Mouse (Mus musculus): ENCODE data around the gene Pdlim7. TPM values are rescaled to one million over a fixed set of nuclear protein-coding genes. Genes with fewer than 3 reads are reported as not detected.

Pdlim7 gene
- polyA plus RNA-seq, 1 experiment from 2014 or later: 198 TPM

- no peak overlapping the region for H3K9ac ChIP-seq
- H3K4me1 ChIP-seq: peaks cover 33% of the 10 kb centered on the region
- peaks cover 44% of the 10 kb centered on the region for H3K36me3 ChIP-seq
- H3K4me3 ChIP-seq (replicated peaks): no peak overlapping the region
- no peak overlapping the region for H3K4me2 ChIP-seq
- ATAC-seq (ENCODE audit: insufficient read depth, low FRiP score, low read depth): no peak
- H3K27ac ChIP-seq: no peak overlapping the region
- 90% methylated on average over 11 of the region's 11 CpGs for WGBS
- no peaks in the 10 kb centered on the region for H3K9me3 ChIP-seq
- no peaks in the 10 kb centered on the region for H3K27me3 ChIP-seq (replicated peaks)
Observed at GRCm38 (mm10) chr13:55450511-55450980, 62.9 kb downstream of the Pdlim7 start.

GRCm38 (mm10) chr13:55449679-55450441, 63.6 kb downstream of the Pdlim7 start:
- no peak overlapping the region for H3K4me2 ChIP-seq

GRCm38 (mm10) chr13:55449205-55449604, 64.3 kb downstream of the Pdlim7 start:
- Histone ChIP-seq H3K36me3 (peaks cover 39% of the 10 kb centered on the region), H3K27ac (no peak overlapping the region)
- WGBS: 91% methylated on average over 9 of the region's 9 CpGs

More at GRCm38 (mm10) chr13:55449679-55450441, 63.6 kb downstream of the Pdlim7 start:
- Histone ChIP-seq H3K9me3 (no peaks in the 10 kb centered on the region), H3K4me1 (peaks cover 33% of the 10 kb centered on the region), H3K27ac (no peak overlapping the region), H3K27me3 (replicated peaks) (no peaks in the 10 kb centered on the region), H3K4me3 (replicated peaks) (no peak overlapping the region), H3K9ac (no peak overlapping the region), H3K36me3 (peaks cover 44% of the 10 kb centered on the region)
- ATAC-seq (ENCODE audit: insufficient read depth, low FRiP score, low read depth): no peak
- 87% methylated on average over 17 of the region's 17 CpGs for WGBS

GRCm38 (mm10) chr13:55448131-55448530, 65.3 kb downstream of the Pdlim7 start:
- no peak overlapping the region for H3K27ac ChIP-seq
- no peak overlapping the region for H3K4me3 ChIP-seq (replicated peaks)
- WGBS: 90% methylated on average over 5 of the region's 5 CpGs
- no peak overlapping the region for H3K4me2 ChIP-seq
- peaks cover 33% of the 10 kb centered on the region for H3K4me1 ChIP-seq
- H3K27me3 ChIP-seq (replicated peaks): no peaks in the 10 kb centered on the region
- no peaks in the 10 kb centered on the region for H3K9me3 ChIP-seq
- no peak for ATAC-seq (ENCODE audit: insufficient read depth, low FRiP score, low read depth)
- peaks cover 30% of the 10 kb centered on the region for H3K36me3 ChIP-seq
- no peak overlapping the region for H3K9ac ChIP-seq

More at GRCm38 (mm10) chr13:55449205-55449604, 64.3 kb downstream of the Pdlim7 start:
- peaks cover 33% of the 10 kb centered on the region for H3K4me1 ChIP-seq
- no peak for ATAC-seq (ENCODE audit: insufficient read depth, low FRiP score, low read depth)
- no peak overlapping the region for H3K4me3 ChIP-seq (replicated peaks)
- no peak overlapping the region for H3K9ac ChIP-seq
- H3K27me3 ChIP-seq (replicated peaks): no peaks in the 10 kb centered on the region
- H3K9me3 ChIP-seq: no peaks in the 10 kb centered on the region
- H3K4me2 ChIP-seq: no peak overlapping the region

- no peak overlapping the region for H3K27ac ChIP-seq
- no peak overlapping the region for H3K4me3 ChIP-seq (replicated peaks)
- H3K36me3 ChIP-seq: peaks cover 24% of the 10 kb centered on the region
- H3K9me3 ChIP-seq: no peaks in the 10 kb centered on the region
- H3K4me2 ChIP-seq: peak overlapping the region; percentile 83; the same call in 1 of the 2 replicates
- no peak overlapping the region for H3K9ac ChIP-seq
- peaks cover 33% of the 10 kb centered on the region for H3K4me1 ChIP-seq
- WGBS: 48% methylated on average over 3 of the region's 3 CpGs
- ATAC-seq (ENCODE audit: insufficient read depth, low FRiP score, low read depth): no peak
- no peaks in the 10 kb centered on the region for H3K27me3 ChIP-seq (replicated peaks)
Observed at GRCm38 (mm10) chr13:55447543-55447943, 65.9 kb downstream of the Pdlim7 start.

- H3K27me3 ChIP-seq (replicated peaks): no peaks in the 10 kb centered on the region
- peak overlapping the region; percentile 83 for H3K4me2 ChIP-seq
- WGBS: 73% methylated on average over 6 of the region's 6 CpGs
- H3K36me3 ChIP-seq: peaks cover 15% of the 10 kb centered on the region
- peaks cover 29% of the 10 kb centered on the region for H3K4me1 ChIP-seq
- no peak overlapping the region for H3K9ac ChIP-seq
- H3K27ac ChIP-seq: peak overlapping the region; percentile 99; the same call in 1 of the 2 replicates
- no peaks in the 10 kb centered on the region for H3K9me3 ChIP-seq
- peak overlapping the region; percentile 74 for H3K4me3 ChIP-seq (replicated peaks)
- no peak for ATAC-seq (ENCODE audit: insufficient read depth, low FRiP score, low read depth)
Observed at GRCm38 (mm10) chr13:55446483-55447105, 66.9 kb downstream of the Pdlim7 start.

Small RNAs within 50 kb of the gene (microRNA-seq; reads per million reads assigned to microRNA genes)
- gene Mir6943: 0.58 reads per million
- 19.3 reads per million, percentile 32 among the genes with 10 or more reads in this experiment for gene Mir6944
- 1.7 reads per million for gene Mir6945

Other genes with a start within 250 kb of the Pdlim7 start
- 447 and 473 TPM in 2 replicates for gene Prelid1, start 193.2 kb downstream of the Pdlim7 start, polyA plus RNA-seq (2015; fragmentation: Nextera tagmentation; extraction: Ambion mirVana)
- gene Rab24, start 191.7 kb downstream of the Pdlim7 start, polyA plus RNA-seq (2015; fragmentation: Nextera tagmentation; extraction: Ambion mirVana): 89.8 and 93.2 TPM in 2 replicates
- gene Mxd3, start 183.9 kb downstream of the Pdlim7 start, polyA plus RNA-seq (2015; fragmentation: Nextera tagmentation; extraction: Ambion mirVana): 29.2 and 32.1 TPM in 2 replicates
- 114 and 127 TPM in 2 replicates for gene Lman2, start 150.9 kb downstream of the Pdlim7 start, polyA plus RNA-seq (2015; fragmentation: Nextera tagmentation; extraction: Ambion mirVana)
- 1.3 and 1.5 TPM in 2 replicates for gene Rgs14, start 143.9 kb downstream of the Pdlim7 start, polyA plus RNA-seq (2015; fragmentation: Nextera tagmentation; extraction: Ambion mirVana)
- 0.06 and 0.17 TPM in 2 replicates for gene Slc34a1, start 115.5 kb downstream of the Pdlim7 start, polyA plus RNA-seq (2015; fragmentation: Nextera tagmentation; extraction: Ambion mirVana)
- not detected in 2 replicates for gene Pfn3, start 98.4 kb downstream of the Pdlim7 start, polyA plus RNA-seq (2015; fragmentation: Nextera tagmentation; extraction: Ambion mirVana)
- 2.5 and 6.8 TPM in 2 replicates for gene F12, start 86.9 kb downstream of the Pdlim7 start, polyA plus RNA-seq (2015; fragmentation: Nextera tagmentation; extraction: Ambion mirVana)
- gene Grk6, start 68.6 kb downstream of the Pdlim7 start, polyA plus RNA-seq (2015; fragmentation: Nextera tagmentation; extraction: Ambion mirVana): 39.1 and 40.7 TPM in 2 replicates
- 0.72 and 0.85 TPM in 2 replicates for gene Prr7, start 49.4 kb downstream of the Pdlim7 start, polyA plus RNA-seq (2015; fragmentation: Nextera tagmentation; extraction: Ambion mirVana)
- 110 and 115 TPM in 2 replicates for gene Dbn1, start 25.6 kb downstream of the Pdlim7 start, polyA plus RNA-seq (2015; fragmentation: Nextera tagmentation; extraction: Ambion mirVana)
- gene Dok3, start 15.6 kb upstream of the Pdlim7 start, polyA plus RNA-seq (2015; fragmentation: Nextera tagmentation; extraction: Ambion mirVana): 4.3 and 5.3 TPM in 2 replicates
- gene Ddx41, start 23.0 kb upstream of the Pdlim7 start, polyA plus RNA-seq (2015; fragmentation: Nextera tagmentation; extraction: Ambion mirVana): 52.7 and 54.5 TPM in 2 replicates
- gene Fam193b, start 57.4 kb upstream of the Pdlim7 start, polyA plus RNA-seq (2015; fragmentation: Nextera tagmentation; extraction: Ambion mirVana): 29.1 and 32.1 TPM in 2 replicates
- gene Tmed9, start 60.1 kb upstream of the Pdlim7 start, polyA plus RNA-seq (2015; fragmentation: Nextera tagmentation; extraction: Ambion mirVana): 150 and 156 TPM in 2 replicates
- gene B4galt7, start 86.2 kb upstream of the Pdlim7 start, polyA plus RNA-seq (2015; fragmentation: Nextera tagmentation; extraction: Ambion mirVana): 24.6 and 26.3 TPM in 2 replicates
- gene Caml, start 109.3 kb upstream of the Pdlim7 start, polyA plus RNA-seq (2015; fragmentation: Nextera tagmentation; extraction: Ambion mirVana): 49.2 and 53.0 TPM in 2 replicates
- 31.6 and 33.5 TPM in 2 replicates for gene Ddx46, start 121.4 kb upstream of the Pdlim7 start, polyA plus RNA-seq (2015; fragmentation: Nextera tagmentation; extraction: Ambion mirVana)
- gene B230219D22Rik, start 179.4 kb upstream of the Pdlim7 start, polyA plus RNA-seq (2015; fragmentation: Nextera tagmentation; extraction: Ambion mirVana): 56.8 and 57.5 TPM in 2 replicates
- gene Txndc15, start 201.0 kb upstream of the Pdlim7 start, polyA plus RNA-seq (2015; fragmentation: Nextera tagmentation; extraction: Ambion mirVana): 77.0 and 77.6 TPM in 2 replicates
- 73.4 and 80.9 TPM in 2 replicates for gene Pcbd2, start 213.7 kb upstream of the Pdlim7 start, polyA plus RNA-seq (2015; fragmentation: Nextera tagmentation; extraction: Ambion mirVana)